Mouse (Mus musculus) kidney, adult 2 months (tissue): ENCODE measurements at regions not wholly inside any gene's neighbourhood (a gene's known extent, or its start where the extent isn't known, plus 50 kb on each side); places are given as distances from the start of the nearest gene placed in this dataset.

Experiments used
- CTCF ChIP-seq: fragments of 200-500 bp; conservative IDR thresholded peaks from 2 replicates; pipeline ENCODE4 v1.5.1; 2011; ENCODE audit warnings: low read depth, mild to moderate bottlenecking, control low read depth, low read length, moderate library complexity, mixed read lengths; ENCODE audit not compliant: insufficient read depth, insufficient read length
- POLR2A ChIP-seq: fragments of 200-500 bp; IDR thresholded peaks from one replicate; pipeline ENCODE4 v1.6.1; 2011; ENCODE audit warnings: low read depth, low read length, control low read depth

DNA sequence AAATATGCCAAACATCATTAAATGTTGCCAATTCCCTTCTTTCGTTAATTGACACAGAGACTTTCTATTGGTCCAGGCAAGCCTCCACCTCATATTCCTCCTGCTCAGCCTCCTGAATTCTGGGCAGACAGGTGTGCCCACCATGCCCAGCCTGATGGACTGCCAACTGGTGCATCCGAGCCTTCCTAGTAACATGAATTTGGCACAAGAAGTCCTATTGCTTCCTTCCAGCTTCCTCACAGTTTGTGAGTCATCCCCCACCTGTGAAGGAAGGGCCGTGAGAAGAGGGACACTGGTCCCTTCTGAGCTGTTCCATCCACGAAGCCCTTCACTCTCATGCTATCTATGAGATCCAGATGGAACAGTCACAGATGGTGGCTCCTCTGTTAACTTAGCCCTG lies 80.5 kb upstream of the Ppm1b start:
- TF ChIP-seq POLR2A: no peak
- TF ChIP-seq CTCF: no peak
